Mouse (Mus musculus) small intestine, adult 2 months (tissue): Measurements from ENCODE around the gene Fntb. TPM values are rescaled to one million over a fixed set of nuclear protein-coding genes. Genes with fewer than 3 reads are reported as not detected.

Source experiments
- H3K27ac ChIP-seq: fragments of 200-500 bp; 2 replicates; pipeline ENCODE4 v1.5.1; 2012; ENCODE audit warnings: low read depth, low read length, control low read depth, inconsistent platforms; ENCODE audit not compliant: insufficient read depth
- H3K27me3 ChIP-seq: fragments of 200-500 bp; 2 replicates; pipeline ENCODE4 v1.6.1; 2012; ENCODE audit warnings: mild to moderate bottlenecking, moderate library complexity, low read length, inconsistent platforms; ENCODE audit not compliant: control insufficient read depth, insufficient read depth
- H3K36me3 ChIP-seq: fragments of 200-500 bp; 2 replicates; pipeline ENCODE4 v1.6.1; 2012; ENCODE audit warnings: mild to moderate bottlenecking, low read length, control low read depth, inconsistent platforms; ENCODE audit not compliant: control insufficient read depth, insufficient read depth
- H3K4me1 ChIP-seq: fragments of 200-500 bp; 2 replicates; pipeline ENCODE4 v1.6.1; 2012; ENCODE audit warnings: low read length, inconsistent platforms, mixed read lengths; ENCODE audit not compliant: control insufficient read depth, insufficient read depth, insufficient read length
- H3K4me3 ChIP-seq: fragments of 200-500 bp; 2 replicates; pipeline ENCODE4 v1.5.1; 2012; ENCODE audit warnings: low read depth, mild to moderate bottlenecking, control low read depth, inconsistent platforms, low read length, moderate library complexity
- CTCF ChIP-seq: fragments of 200-500 bp; IDR thresholded peaks from 2 replicates; pipeline ENCODE4 v1.5.1; 2012; ENCODE audit warnings: low read depth, mild to moderate bottlenecking, control low read depth, inconsistent platforms, low read length, moderate library complexity, mixed read lengths; ENCODE audit not compliant: insufficient replicate concordance, insufficient read length; ENCODE audit errors: extremely low read depth
- POLR2A ChIP-seq: fragments of 200-500 bp; IDR thresholded peaks from 2 replicates; pipeline ENCODE4 v1.6.1; 2012; ENCODE audit warnings: low read depth, mild to moderate bottlenecking, control low read depth, inconsistent platforms, low read length, moderate library complexity
- WGBS: fragments of 180-500 bp; shearing (Covaris S2); methylation state at CpG from one replicate; pipeline ENCODE4 v1.1.7; 2018; 5-methylcytosine and 5-hydroxymethylcytosine counted together
- polyA plus RNA-seq: library from polyadenylated mRNA; depleted of rRNA; stranded (reverse); fragments of >200 nt; gene quantifications from 2 replicates; pipeline ENCODE4 v1.2.3, GENCODE M21; 2012

Gene Fntb
- polyA plus RNA-seq, 1 experiment: 27.1 TPM

GRCm38 (mm10) chr12:76863651-76864050 is 98.3 kb downstream of the Fntb start:
- Histone ChIP-seq H3K27me3 (no peaks in the 10 kb centered on the region), H3K27ac (no peak overlapping the region), H3K4me1 (no peaks in the 10 kb centered on the region), H3K36me3 (no peaks in the 10 kb centered on the region), H3K4me3 (no peak overlapping the region)
- no peak for TF ChIP-seq CTCF
- TF ChIP-seq POLR2A: no peak
- 85% methylated on average over 11 of the region's 11 CpGs for WGBS

DNA sequence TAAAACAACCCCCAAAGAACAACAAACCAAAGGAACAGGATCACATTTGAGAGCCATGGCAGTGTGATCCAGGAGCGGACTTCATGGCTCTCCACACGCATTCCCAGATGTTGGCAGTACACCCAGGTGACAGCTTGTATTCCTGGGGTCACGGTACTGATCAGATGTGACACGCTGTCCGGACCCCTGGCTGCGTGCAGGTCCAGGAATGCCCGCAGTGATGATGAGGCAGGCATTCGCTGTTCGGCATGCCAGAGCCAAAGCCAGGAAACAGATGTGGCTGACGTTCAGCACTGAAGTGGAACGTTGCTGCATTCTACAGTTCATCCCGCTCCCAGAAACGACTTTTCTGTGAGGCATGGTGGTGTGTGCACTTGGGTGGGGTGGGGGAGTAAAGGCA is 99.9 kb downstream of the Fntb start:
- no peaks in the 10 kb centered on the region for H3K36me3 ChIP-seq
- TF ChIP-seq CTCF (no peak), POLR2A (no peak)
- WGBS: 90% methylated on average over 13 of the region's 13 CpGs
- no peaks in the 10 kb centered on the region for H3K4me1 ChIP-seq
- no peak overlapping the region for H3K27ac ChIP-seq
- no peak overlapping the region for H3K4me3 ChIP-seq
- H3K27me3 ChIP-seq: no peaks in the 10 kb centered on the region

DNA sequence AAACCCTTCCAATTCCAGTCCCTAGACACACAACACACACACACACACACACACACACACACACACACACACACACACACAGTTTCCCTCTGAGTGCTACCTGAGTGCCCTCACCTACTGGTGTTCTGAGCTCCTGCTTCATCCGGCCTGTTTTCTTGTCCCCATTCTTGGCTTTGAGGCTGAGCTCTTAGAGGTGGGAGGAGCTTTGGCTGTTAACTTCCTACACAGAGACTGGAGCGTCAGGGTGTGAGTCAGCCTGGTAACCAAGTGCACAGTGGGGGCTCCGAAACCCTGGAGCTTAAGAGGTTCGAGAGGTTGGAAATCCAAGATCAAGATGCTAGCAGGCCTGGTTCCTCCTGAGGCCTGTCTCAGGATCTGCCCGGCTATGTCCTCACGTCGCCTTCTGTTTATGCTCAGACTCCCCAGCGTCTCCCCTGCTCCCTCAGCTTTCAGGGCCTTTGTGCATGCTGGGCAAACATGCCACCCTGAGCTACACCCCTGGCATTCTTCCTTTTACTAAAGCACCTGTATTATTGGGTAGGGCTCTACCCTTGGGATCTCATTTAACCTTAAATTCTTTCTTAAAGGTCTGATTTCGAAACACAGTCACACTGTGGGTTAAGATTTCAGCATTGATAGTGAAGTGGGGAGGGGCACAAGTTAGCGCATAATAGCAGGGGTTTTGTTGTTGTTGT is 102.3 kb downstream of the Fntb start:
- Histone ChIP-seq H3K36me3 (no peaks in the 10 kb centered on the region), H3K27ac (no peak overlapping the region), H3K4me3 (no peak overlapping the region), H3K4me1 (no peaks in the 10 kb centered on the region), H3K27me3 (no peaks in the 10 kb centered on the region)
- WGBS: 70% methylated on average over 10 of the region's 10 CpGs
- TF ChIP-seq POLR2A (no peak), CTCF (no peak)

DNA sequence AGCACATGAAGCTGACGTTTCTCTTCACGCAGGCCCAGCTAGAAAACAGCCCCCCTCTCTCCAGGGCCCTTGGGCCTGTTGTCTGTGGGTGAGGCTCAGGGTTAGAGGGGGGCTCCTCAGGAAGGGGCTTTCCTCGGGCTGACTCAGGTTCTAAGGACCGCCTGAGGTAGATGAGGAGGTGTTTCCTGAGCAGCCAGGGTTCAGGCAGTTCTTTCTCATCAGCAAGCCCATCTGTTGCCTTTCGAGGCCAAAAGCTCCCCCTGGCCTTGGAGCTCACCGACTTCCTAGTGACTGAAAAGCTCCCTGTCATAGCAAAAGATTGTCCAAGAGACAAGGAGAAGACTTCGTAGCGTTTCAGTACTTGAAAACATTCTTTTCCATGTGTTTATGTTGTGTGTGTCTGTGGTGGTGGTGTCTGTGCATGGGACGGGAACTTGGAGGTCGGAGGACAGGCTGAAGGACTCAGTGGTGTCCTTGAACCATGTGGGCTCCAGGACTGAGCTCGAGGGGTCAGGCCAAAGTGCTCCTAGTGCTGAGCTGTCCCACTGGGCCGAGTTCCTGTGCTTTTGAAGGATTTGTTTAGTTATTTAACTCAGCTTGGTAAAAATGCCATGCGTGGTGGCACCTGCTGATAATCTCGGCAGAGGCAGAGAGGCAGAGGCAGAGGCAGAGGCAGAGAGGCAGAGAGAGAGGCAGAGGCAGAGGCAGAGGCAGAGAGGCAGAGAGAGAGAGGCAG is 103.2 kb downstream of the Fntb start:
- Histone ChIP-seq H3K4me1 (no peaks in the 10 kb centered on the region), H3K36me3 (0 out of 2 replicates have a peak, but pooled peaks cover 2% of the 10 kb centered on the region), H3K27me3 (no peaks in the 10 kb centered on the region), H3K27ac (no peak overlapping the region), H3K4me3 (no peak overlapping the region)
- TF ChIP-seq POLR2A (no peak), CTCF (no peak)
- 77% methylated on average over 14 of the region's 14 CpGs for WGBS

DNA sequence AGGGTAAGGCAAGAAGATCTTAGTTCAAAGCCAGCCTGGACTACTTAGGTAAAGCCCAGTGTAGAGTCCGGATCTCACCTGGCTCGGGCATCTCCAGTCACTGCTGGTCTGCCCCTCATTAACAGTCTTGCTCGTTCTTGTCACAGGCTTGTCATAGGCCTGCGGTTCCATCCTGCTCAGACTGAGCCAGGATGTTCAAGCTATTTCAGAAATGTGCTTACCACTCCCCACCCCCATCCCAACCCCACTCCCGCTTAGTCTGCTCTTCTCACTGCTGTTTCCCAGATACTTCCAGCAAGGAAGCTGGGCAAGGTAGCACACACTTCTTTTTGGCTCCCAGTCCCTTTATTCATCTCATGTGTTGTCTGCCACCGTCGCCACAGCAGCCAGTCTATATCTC is 104.2 kb downstream of the Fntb start:
- Histone ChIP-seq H3K27ac (no peak overlapping the region), H3K4me3 (no peak overlapping the region), H3K27me3 (no peaks in the 10 kb centered on the region), H3K36me3 (peaks cover 7% of the 10 kb centered on the region; the same call in 1 of the 2 replicates), H3K4me1 (no peaks in the 10 kb centered on the region)
- WGBS: 88% methylated on average over 7 of the region's 7 CpGs
- TF ChIP-seq POLR2A: no peak
- TF ChIP-seq CTCF: no peak

- Histone ChIP-seq H3K4me3 (no peak overlapping the region), H3K27me3 (no peaks in the 10 kb centered on the region), H3K36me3 (peaks cover 11% of the 10 kb centered on the region; the same call in 1 of the 2 replicates), H3K27ac (no peak overlapping the region), H3K4me1 (no peaks in the 10 kb centered on the region)
- 92% methylated on average over 7 of the region's 7 CpGs for WGBS
- TF ChIP-seq CTCF (no peak), POLR2A (no peak)
These were observed 107.5 kb downstream of the Fntb start for GRCm38 (mm10) chr12:76872767-76873316.

DNA sequence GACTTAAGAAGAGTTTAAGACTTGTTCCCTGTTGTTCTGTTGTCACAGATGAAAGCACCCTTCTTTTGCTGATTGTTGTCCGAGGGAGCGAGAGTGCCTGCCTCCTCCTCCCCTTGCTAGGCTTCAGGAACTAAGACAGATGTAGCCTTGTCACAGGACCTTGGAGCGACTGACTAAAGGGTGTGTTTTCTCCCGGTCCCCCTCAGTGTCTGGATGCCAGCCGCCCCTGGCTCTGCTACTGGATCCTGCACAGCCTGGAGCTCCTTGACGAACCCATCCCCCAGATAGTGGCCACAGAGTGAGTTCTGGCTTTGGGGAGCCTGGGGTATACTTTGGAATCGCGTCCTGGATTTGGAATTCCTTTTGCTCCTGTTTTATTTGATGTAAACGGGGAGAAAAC is 109.4 kb downstream of the Fntb start:
- Histone ChIP-seq H3K4me3 (no peak overlapping the region), H3K36me3 (peaks cover 11% of the 10 kb centered on the region; the same call in 1 of the 2 replicates), H3K4me1 (no peaks in the 10 kb centered on the region), H3K27ac (no peak overlapping the region), H3K27me3 (no peaks in the 10 kb centered on the region)
- TF ChIP-seq CTCF (no peak), POLR2A (no peak)
- WGBS: 82% methylated on average over 9 of the region's 9 CpGs
